Mouse (Mus musculus): ENCODE data around the gene Cplx1. TPM values are rescaled to one million over a fixed set of nuclear protein-coding genes. Genes with fewer than 3 reads are reported as not detected.

Cplx1 gene
- polyA plus RNA-seq (2017; shearing (Covaris generic)) = not detected

DNA sequence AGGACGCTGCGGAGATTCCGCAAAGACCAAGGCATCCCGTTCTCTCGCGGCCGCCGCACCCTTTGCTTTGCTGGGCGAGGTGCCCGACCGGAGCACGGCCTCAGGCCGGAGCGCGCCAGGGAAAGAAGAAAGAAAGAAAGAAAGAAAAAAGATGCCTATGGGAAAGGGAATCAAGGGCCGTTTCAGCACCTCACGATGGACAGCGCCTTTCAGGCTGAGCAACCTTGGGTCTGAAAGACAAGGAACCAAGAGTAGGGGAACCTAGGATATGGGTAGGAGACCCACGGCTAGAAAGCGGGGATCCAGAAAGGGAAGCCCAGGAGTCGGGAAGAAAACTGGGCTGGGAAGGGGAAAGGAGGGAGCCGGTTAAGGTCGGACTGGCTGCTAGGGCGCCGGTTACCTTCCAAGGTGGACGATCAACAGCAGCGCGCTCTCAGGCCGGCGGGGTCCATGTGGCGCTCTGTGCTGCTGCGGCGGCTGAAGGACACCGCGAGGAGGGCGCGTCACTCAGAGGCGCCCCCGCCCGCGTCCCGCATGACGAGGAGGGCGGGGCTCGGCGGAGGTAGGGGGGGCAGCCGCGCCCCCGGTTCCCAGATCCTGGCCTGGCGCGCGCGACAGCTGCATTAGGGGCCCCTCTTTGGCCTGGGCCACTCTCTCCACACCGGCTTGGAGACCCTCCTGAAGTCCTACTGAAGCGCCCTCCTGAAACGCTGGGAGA lies at the start of gene Cplx1:
Cplx1 (minus strand) TSS at position 536 of the 718 bp plus-strand sequence.

Other genes with a start within 250 kb of the Cplx1 start
- gene Pigg, start 237.4 kb downstream of the Cplx1 start, polyA plus RNA-seq (2017; shearing (Covaris generic)) = 2.3 TPM
- not detected for gene Gm42517, start 182.1 kb downstream of the Cplx1 start, polyA plus RNA-seq (2017; shearing (Covaris generic))
- gene Pde6b, start 161.6 kb downstream of the Cplx1 start, polyA plus RNA-seq (2017; shearing (Covaris generic)) = 0.57 TPM
- 89.3 TPM for gene Atp5k, start 115.6 kb downstream of the Cplx1 start, polyA plus RNA-seq (2017; shearing (Covaris generic))
- not detected for gene Mfsd7a, start 101.1 kb downstream of the Cplx1 start, polyA plus RNA-seq (2017; shearing (Covaris generic))
- 13.3 TPM for gene Pcgf3, start 88.8 kb downstream of the Cplx1 start, polyA plus RNA-seq (2017; shearing (Covaris generic))
- 210 TPM for gene Gak, start 79.7 kb upstream of the Cplx1 start, polyA plus RNA-seq (2017; shearing (Covaris generic))
- gene Tmem175, start 79.7 kb upstream of the Cplx1 start, polyA plus RNA-seq (2017; shearing (Covaris generic)) = 22.5 TPM
- 31.0 TPM for gene Idua, start 110.3 kb upstream of the Cplx1 start, polyA plus RNA-seq (2017; shearing (Covaris generic))
- 24.7 TPM for gene Dgkq, start 119.6 kb upstream of the Cplx1 start, polyA plus RNA-seq (2017; shearing (Covaris generic))
- gene Slc26a1, start 125.5 kb upstream of the Cplx1 start, polyA plus RNA-seq (2017; shearing (Covaris generic)) = 0.11 TPM
- gene Fgfrl1, start 142.4 kb upstream of the Cplx1 start, polyA plus RNA-seq (2017; shearing (Covaris generic)) = 6.1 TPM
- not detected for gene Rnf212, start 225.0 kb upstream of the Cplx1 start, polyA plus RNA-seq (2017; shearing (Covaris generic))
- gene Tmed11, start 245.3 kb upstream of the Cplx1 start, polyA plus RNA-seq (2017; shearing (Covaris generic)) = not detected

Data from naive thymus-derived CD4-positive, alpha-beta T cell, adult 5 months (primary cell).